Mouse (Mus musculus) testis, adult 2 months (tissue): ENCODE data around the gene Lrrc71. TPM values are rescaled to one million over a fixed set of nuclear protein-coding genes. Genes with fewer than 3 reads are reported as not detected.

ENCODE experiments used
- H3K27ac ChIP-seq: fragments of 200-500 bp; 2 replicates; pipeline ENCODE4 v1.5.1; 2012; ENCODE audit warnings: low read depth, low read length; ENCODE audit not compliant: control insufficient read depth, insufficient read depth
- H3K27me3 ChIP-seq: fragments of 200-500 bp; 2 replicates; pipeline ENCODE4 v1.6.1; 2012; ENCODE audit warnings: mild to moderate bottlenecking, low read length, moderate library complexity; ENCODE audit not compliant: control insufficient read depth, insufficient read depth
- H3K36me3 ChIP-seq: fragments of 200-500 bp; 2 replicates; pipeline ENCODE4 v1.6.1; 2012; ENCODE audit warnings: mild to moderate bottlenecking, low read length; ENCODE audit not compliant: control insufficient read depth, insufficient read depth
- H3K4me1 ChIP-seq: fragments of 200-500 bp; 2 replicates; pipeline ENCODE4 v1.6.1; 2012; ENCODE audit warnings: low read length; ENCODE audit not compliant: control insufficient read depth, insufficient read depth
- H3K4me3 ChIP-seq: fragments of 200-500 bp; 2 replicates; pipeline ENCODE4 v1.5.1; 2012; ENCODE audit warnings: low read depth, mild to moderate bottlenecking, low read length, moderate library complexity, mixed read lengths; ENCODE audit not compliant: control insufficient read depth
- CTCF ChIP-seq: fragments of 200-500 bp; IDR thresholded peaks from 2 replicates; pipeline ENCODE4 v1.5.1; 2012; ENCODE audit warnings: low read depth, mild to moderate bottlenecking, inconsistent platforms, low read length, moderate library complexity; ENCODE audit not compliant: control insufficient read depth, insufficient read depth, insufficient replicate concordance
- POLR2A ChIP-seq: fragments of 200-500 bp; IDR thresholded peaks from 2 replicates; pipeline ENCODE4 v1.6.1; 2012; ENCODE audit warnings: low read depth, mild to moderate bottlenecking, inconsistent platforms, low read length, moderate library complexity; ENCODE audit not compliant: control insufficient read depth
- polyA plus RNA-seq: library from polyadenylated mRNA; depleted of rRNA; stranded (reverse); fragments of >200 nt; gene quantifications from 2 replicates; pipeline ENCODE4 v1.2.3, GENCODE M21; 2012

Lrrc71 gene
- polyA plus RNA-seq, 1 experiment: 135 TPM

GRCm38 (mm10) chr3:87768431-87768830 is 20.0 kb upstream of the Lrrc71 start:
- TF ChIP-seq CTCF (no peak), POLR2A (no peak)
- no peaks in the 10 kb centered on the region for H3K27me3 ChIP-seq
- peaks cover 4% of the 10 kb centered on the region for H3K4me1 ChIP-seq
- peak overlapping the region; percentile 12 for H3K27ac ChIP-seq
- peak overlapping the region; percentile 83 for H3K4me3 ChIP-seq
- no peaks in the 10 kb centered on the region for H3K36me3 ChIP-seq

GRCm38 (mm10) chr3:87767764-87768163 is 19.3 kb upstream of the Lrrc71 start:
- no peak for TF ChIP-seq CTCF
- no peak for TF ChIP-seq POLR2A
- peak overlapping the region; percentile 22; the same call in 1 of the 2 replicates for H3K27ac ChIP-seq
- no peaks in the 10 kb centered on the region for H3K36me3 ChIP-seq
- peaks cover 4% of the 10 kb centered on the region for H3K4me1 ChIP-seq
- H3K4me3 ChIP-seq: no peak overlapping the region
- no peaks in the 10 kb centered on the region for H3K27me3 ChIP-seq

- no peaks in the 10 kb centered on the region for H3K36me3 ChIP-seq
- no peaks in the 10 kb centered on the region for H3K27me3 ChIP-seq
- H3K4me1 ChIP-seq: peaks cover 4% of the 10 kb centered on the region
- no peak overlapping the region for H3K27ac ChIP-seq
- H3K4me3 ChIP-seq: no peak overlapping the region
- TF ChIP-seq POLR2A: no peak
- no peak for TF ChIP-seq CTCF
Observed at GRCm38 (mm10) chr3:87766284-87766667, 17.9 kb upstream of the Lrrc71 start.

GRCm38 (mm10) chr3:87765631-87766283 is 17.3 kb upstream of the Lrrc71 start:
- Histone ChIP-seq H3K27ac (no peak overlapping the region), H3K36me3 (no peaks in the 10 kb centered on the region), H3K27me3 (no peaks in the 10 kb centered on the region), H3K4me3 (no peak overlapping the region), H3K4me1 (peaks cover 4% of the 10 kb centered on the region)
- TF ChIP-seq CTCF: no peak
- no peak for TF ChIP-seq POLR2A

- Histone ChIP-seq H3K4me1 (peaks cover 4% of the 10 kb centered on the region), H3K36me3 (no peaks in the 10 kb centered on the region), H3K4me3 (no peak overlapping the region), H3K27me3 (no peaks in the 10 kb centered on the region), H3K27ac (no peak overlapping the region)
- TF ChIP-seq POLR2A: no peak
- TF ChIP-seq CTCF: no peak
Observed at GRCm38 (mm10) chr3:87765091-87765490, 16.7 kb upstream of the Lrrc71 start.

GRCm38 (mm10) chr3:87764506-87764905 is 16.1 kb upstream of the Lrrc71 start:
- no peak for TF ChIP-seq CTCF
- no peak for TF ChIP-seq POLR2A
- no peak overlapping the region for H3K4me3 ChIP-seq
- H3K36me3 ChIP-seq: no peaks in the 10 kb centered on the region
- H3K4me1 ChIP-seq: peaks cover 5% of the 10 kb centered on the region
- no peaks in the 10 kb centered on the region for H3K27me3 ChIP-seq
- no peak overlapping the region for H3K27ac ChIP-seq

- Histone ChIP-seq H3K27ac (no peak overlapping the region), H3K27me3 (no peaks in the 10 kb centered on the region), H3K4me3 (no peak overlapping the region), H3K4me1 (peaks cover 10% of the 10 kb centered on the region), H3K36me3 (no peaks in the 10 kb centered on the region)
- TF ChIP-seq POLR2A (no peak), CTCF (0 out of 2 replicates have a peak, but pooled peaks have one; percentile 7)
Observed at GRCm38 (mm10) chr3:87763683-87764289, 15.4 kb upstream of the Lrrc71 start.
